Mouse (Mus musculus): ENCODE measurements around the gene Abcb8. TPM values are rescaled to one million over a fixed set of nuclear protein-coding genes. Genes with fewer than 3 reads are reported as not detected.

Gene Abcb8
- total RNA-seq, 2 experiments from 2014 or later, result 40.0 to 53.1 TPM

DNA sequence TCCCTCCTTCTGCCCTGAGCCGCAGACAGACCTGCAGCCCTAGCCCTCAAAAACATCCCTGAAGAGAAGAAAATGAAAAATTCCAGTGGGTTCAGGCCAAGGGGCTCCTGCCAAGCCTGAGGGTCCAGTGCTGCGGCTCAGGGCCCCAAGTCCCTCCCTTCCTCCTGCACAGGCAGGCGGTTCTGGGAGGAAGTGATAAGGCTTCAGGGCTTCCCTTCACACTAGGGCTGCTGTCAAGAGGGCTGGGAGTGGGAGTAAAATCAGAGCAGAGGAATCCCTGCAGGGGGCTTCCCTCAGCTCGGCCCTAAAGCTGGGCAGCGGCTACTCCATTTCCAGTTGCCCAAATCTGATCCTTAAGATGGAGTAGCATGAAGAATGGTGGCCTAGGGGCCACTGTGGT lies 27.9 kb upstream of the Abcb8 start:
- DNase-seq (ENCODE audit: low spot score in 2 of 2), result no peak

DNA sequence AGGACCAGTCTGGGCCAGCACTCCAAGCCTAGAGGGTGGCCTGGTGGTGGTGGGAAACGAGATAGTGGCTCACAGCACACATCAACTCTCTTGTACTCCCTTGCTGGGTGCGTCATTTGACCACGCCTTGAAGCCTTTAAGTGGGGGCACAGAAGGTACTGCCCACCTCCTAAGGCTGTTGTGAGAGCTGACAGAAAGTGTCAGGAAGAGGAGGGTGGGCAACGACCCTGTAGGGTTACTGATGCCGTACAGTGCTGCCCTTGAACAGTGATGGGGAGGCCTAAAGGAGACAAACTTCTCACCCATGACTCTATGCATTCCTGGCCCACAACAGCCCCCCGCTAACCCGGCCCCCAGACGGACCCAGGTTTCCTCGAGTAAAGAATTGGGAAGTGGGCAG lies 27.0 kb upstream of the Abcb8 start:
- no peak for DNase-seq (ENCODE audit: low spot score in 2 of 2)

DNA sequence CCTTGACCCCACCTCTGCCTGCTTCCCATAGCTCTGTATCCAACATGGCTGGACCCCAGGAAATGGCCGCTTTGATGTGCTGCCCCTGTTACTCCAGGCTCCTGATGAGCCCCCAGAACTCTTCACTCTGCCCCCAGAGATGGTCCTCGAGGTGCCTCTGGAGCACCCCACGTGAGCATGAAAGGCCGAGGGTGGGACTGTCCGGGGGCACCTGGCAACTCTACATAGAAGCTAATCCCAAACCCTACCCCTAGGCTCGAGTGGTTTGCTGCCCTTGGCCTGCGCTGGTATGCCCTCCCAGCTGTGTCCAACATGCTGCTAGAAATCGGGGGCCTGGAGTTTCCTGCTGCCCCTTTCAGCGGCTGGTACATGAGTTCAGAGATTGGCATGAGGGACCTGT lies 23.7 kb upstream of the Abcb8 start:
- DNase-seq (ENCODE audit: low spot score in 2 of 2), result no peak

DNA sequence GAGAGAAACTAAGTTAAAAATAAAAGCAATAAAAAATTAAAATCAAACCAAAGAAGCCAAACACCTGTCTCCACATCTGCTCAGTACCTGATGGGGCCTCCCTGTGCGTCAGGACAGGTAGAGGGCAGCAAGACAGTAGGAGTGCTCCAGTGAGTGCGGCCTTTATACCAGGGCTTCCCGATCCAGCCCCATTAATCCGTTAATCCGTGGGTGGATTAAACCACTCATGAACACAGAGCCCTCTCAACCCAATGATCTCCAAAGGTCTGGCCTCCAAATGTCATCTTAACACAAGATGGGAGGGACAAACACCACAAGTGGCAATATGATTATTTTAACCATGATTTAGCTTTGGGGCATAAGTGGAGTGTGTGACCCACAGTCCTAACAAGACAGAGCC lies 19.7 kb upstream of the Abcb8 start:
- no peak for DNase-seq (ENCODE audit: low spot score in 2 of 2)

DNA sequence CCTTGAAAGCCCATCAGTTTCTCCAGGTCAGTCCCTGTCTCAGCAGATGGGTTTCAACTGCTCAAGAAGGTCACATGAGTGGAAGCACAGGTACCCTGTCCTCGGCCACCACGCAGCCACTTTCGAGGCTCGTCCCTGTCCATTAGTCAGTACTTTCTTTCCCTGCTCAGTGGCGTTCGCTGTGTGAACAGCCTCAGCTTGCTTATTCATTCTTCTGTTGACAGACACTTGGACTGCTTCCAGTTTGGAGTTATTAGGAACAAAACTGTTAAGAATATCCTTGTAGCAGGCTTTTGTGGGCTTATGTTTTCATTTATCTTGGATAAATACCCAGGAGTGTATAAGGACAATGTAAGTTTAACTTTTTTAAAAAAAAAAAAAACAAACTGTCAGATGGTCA lies 19.2 kb upstream of the Abcb8 start:
- no peak for DNase-seq (ENCODE audit: low spot score in 2 of 2)

DNA sequence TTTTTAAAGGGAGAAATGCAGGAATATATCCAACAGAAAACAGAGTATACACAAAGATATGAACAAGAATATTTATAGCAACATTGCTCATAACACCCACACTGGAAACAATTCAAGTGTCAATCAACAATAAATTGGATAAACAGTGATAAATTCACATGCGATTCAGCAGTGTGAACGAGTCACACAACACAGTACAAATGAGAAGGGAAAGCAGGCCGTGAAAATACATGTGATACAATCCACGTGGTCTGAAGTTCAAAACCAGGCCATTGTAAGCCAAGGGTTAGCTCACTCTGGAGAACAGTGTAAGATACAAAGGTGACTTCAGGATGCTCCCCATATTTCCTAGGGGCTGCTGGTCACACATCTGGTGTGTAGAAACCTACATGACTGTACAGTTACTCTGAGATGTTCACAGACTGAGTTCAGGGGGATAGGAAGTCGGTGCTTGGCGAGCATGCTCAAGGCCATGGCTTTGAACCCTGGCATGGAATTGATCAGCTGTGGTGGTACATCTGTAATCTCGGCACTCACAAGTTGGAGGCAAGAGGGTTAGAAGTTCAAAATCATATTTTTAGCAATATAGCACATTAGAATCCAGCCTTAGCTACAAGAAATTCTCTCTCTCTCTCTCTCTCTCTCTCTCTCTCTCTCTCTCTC lies 18.7 kb upstream of the Abcb8 start:
- DNase-seq (ENCODE audit: low spot score in 2 of 2), result no peak

DNA sequence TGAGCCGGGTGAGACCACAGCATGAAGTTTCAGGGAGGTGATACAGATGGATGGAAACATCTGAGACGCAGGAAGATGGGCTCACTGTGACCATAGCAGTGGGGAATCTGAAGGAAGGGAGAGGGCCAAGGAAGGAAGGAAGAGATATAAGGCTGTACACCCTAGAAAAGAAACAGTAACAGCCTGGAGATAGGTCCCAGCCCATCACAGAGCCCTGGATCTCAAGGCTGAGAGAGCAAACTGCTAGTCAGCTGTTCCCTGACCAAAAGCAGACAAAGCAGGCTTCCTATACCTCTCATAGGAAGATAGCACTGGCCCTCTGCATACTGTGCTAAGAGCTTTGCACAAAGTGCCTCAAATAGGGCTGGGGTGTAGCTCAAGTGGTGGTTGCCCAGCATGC lies 14.8 kb upstream of the Abcb8 start:
- DNase-seq (ENCODE audit: low spot score in 2 of 2), result no peak

DNA sequence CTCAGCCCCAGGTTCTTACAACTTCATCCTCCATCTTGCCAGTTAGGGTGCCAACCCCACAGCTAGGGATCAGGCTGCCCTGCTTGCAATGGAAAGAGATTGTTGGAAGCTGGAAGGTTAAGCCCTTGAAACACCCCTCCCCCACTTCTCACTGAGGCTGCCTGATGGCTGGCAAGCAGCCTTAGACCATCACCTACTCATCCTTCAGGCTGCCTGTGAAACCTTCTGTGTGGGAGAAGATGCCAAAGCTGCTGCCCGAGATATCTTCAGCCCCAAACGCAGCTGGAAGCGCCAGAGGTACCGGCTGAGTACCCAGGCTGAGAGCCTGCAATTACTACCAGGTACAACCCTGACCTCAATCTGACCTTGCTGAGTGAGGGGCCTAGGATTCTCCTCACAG lies 14.0 kb upstream of the Abcb8 start:
- no peak for DNase-seq (ENCODE audit: low spot score in 2 of 2)

DNA sequence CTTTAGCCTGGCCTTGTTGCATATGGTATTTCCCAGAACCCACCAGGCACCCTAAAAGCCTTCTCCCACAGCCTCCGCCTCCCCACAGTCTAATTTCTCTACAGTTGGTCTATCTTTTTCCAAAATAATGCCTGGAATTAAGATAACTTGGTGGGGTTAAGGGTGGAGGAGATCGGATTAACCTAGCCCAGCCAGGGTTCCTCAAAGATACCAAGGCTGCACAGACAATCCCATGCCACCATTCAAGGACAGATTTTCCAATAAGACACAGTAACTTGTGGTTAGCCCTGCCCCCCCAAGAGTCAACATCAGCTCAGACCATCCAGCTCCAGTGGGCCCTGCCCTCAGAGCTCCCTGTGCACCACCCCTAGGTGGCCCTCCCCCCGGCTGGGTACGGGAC lies 13.0 kb upstream of the Abcb8 start:
- no peak for DNase-seq (ENCODE audit: low spot score in 2 of 2)

DNA sequence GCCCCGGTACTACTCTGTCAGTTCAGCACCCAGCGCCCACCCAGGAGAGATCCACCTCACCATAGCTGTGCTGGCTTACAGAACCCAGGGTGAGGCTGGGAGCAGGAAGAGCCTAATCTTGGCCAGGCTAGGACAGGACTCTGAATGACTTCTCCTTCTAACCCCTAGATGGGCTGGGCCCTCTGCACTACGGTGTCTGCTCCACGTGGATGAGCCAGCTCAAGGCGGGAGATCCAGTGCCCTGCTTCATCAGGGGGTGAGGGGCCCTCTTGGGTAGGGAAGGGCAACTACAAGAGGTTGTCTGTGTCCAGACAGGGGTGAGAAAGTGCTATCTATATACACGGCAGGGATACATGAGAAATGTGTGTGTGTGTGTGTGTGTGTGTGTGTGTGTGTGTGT lies 12.0 kb upstream of the Abcb8 start:
- DNase-seq (ENCODE audit: low spot score in 2 of 2), result no peak

DNA sequence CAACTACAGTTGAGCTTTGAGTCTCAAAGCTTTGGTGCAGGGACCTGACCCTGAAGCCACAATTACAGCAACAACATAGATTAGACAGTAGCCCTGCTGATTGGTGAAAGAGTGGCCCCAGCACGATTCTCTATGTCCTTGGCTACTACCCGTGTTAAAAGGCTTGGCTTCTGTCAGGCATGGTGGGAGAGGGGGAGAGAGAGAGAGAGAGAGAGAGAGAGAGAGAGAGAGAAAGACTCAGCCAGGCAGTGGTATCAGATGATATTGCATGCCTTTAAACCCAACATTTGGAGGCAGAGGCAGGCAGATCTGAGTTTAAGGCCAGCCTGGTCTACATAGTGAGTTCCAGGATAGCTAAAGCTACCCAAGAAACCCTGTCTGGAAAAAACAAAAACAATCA lies 11.5 kb upstream of the Abcb8 start:
- no peak for DNase-seq (ENCODE audit: low spot score in 2 of 2)

DNA sequence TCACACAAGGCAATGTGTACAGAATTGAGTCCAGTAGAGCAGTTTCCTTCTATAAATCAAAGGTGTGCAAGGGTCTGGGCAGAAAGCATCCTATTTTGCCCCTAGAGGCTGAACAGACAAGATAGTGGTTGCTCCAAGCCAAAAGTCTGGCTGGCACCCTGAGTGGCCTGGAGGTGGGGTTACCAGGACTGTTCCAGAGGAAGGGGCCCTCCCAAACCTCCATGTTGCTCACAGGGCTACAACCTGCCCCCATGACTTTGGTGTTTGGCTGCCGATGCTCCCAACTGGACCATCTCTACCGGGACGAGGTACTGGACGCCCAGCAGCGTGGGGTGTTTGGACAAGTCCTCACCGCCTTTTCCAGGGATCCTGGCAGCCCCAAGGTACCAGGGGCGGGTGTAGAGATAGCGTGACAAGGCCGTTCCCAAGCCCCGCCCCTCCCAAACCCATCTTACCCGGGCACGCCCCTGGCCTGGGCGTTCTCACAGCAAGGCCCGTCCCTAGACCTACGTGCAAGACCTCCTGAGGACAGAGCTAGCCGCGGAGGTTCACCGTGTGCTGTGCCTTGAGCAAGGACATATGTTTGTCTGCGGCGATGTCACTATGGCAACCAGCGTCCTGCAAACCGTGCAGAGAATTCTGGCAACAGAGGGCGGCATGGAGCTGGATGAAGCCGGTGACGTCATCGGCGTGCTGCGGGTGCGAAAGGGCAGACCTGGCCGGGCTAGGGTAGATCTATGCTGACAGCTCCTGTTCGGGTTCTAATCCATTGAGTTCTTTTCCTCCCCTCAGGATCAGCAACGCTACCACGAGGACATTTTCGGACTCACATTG lies 10.2 kb upstream of the Abcb8 start:
- DNase-seq (ENCODE audit: low spot score in 2 of 2), result peak; percentile 89 to 90

DNA sequence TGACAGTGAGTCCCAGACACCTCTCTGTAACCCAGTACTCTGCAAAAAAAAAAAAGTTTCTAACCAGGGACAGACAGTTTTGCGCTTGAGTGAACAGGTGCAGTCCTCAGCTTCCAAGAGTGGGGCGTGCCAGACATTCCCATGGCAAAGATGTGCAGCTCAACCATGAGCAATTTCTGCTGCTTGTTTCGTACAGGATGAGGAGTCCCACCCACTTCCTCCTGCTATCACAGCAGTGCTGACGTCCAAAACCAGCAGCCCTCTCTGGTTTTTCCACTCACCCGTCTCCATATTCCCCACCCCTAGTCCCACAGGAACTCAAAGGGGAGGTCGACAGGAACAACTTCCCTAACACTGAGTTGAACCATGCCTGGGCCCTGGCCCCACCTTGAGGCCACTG lies 9.1 kb upstream of the Abcb8 start:
- peak in 1 of 2 experiments; percentile 33 for DNase-seq (ENCODE audit: low spot score in 2 of 2)

DNA sequence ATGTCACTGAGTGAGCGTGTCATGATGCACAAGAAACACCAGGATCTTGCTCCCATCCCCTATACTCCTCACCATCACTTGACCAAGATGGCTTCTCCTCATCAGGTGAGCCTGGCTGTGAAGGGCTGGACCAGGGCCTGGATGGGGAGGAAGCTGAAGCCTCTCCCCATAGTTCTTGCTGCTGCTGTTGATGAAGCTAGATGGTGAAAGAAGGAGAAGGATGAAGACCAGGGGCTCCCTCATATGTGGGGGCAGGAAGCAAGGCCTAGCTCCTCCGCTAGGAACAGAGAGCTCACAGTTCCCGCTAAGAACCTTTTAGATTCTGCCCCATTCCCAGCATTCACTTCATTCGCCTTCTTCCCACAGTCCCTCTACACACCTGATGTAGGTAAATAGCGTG lies 8.1 kb upstream of the Abcb8 start:
- no peak for DNase-seq (ENCODE audit: low spot score in 2 of 2)

DNA sequence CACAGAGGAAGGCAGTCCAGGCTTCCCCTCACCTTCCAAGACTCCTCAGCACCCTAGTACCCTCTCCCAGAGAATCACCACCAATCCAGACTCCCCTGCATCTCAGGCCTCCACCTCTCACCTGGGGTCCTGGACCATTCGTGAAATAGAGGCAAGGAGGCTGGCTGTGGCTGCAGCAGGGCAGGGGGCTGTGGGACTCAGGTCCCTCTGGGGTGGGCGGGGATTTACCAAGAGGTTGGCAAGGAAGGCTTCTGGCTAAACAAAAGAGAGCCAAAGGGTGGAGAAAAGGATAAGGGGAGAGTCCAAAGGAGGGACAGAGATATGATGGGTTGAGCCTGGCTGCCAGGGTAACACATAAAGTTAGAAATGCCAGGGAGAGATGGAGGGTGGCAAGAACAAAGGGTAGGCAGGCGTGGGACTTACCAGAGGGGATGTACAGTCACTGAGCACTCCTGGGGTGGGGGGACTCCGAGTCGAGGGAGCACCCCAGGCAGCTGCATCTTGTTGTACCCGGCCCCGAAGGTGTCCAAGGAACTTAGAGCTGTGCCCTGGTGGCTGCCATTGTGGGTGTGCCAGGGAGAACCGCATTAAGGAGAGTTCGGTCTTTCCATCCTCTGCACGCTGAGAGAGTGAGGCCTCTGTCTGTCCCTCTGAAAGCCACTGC lies 7.4 kb upstream of the Abcb8 start:
- DNase-seq (ENCODE audit: low spot score in 2 of 2), result no peak

DNA sequence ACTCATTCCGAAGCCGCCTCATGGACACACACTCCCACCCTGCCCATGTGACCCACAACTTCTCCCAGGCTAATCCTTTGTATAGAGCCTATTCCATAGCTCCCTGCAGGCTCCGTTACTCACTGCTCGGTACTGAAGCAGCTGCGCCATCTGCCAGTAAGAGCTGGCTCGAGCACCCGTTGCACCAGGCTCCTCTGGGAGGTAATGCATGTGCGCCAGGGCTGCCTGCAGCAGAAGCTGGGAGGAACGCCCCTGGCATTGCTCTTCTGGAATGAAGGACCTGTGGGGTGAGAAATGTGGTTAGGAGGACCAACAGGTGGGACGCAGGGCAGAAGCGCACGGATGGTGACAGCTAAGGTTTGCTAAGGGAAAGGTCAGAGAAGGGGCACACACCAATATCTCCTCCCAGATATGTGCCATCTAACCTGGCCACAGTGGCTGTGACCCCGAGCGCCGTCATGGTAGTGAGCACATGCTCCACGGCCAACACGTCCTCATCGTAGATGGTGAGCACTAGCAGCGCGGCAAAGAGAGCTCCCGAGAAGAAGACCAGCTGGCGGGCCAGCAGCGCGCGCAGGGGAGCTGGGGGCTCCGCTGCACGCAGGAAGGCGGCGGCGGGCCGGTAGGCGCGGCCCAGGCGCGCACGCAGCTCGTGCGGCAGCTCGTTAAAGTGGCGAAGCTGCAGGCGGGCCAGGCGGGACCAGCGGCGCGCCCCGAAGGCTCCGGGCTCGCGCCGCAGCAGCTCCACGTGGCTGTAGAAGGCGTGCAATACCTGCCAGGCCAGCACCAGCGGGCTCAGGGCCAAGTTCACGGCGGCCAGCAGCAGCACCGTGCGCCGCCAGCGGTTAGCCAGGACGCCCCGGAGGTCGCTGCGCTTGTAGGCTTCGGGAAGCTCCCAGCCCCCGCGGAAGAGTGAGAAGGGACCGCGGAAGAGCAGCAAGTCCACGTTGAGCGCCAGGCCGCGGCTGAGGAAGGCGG lies 5.9 kb upstream of the Abcb8 start:
- DNase-seq (ENCODE audit: low spot score in 2 of 2), result peak; percentile 41 to 60

DNA sequence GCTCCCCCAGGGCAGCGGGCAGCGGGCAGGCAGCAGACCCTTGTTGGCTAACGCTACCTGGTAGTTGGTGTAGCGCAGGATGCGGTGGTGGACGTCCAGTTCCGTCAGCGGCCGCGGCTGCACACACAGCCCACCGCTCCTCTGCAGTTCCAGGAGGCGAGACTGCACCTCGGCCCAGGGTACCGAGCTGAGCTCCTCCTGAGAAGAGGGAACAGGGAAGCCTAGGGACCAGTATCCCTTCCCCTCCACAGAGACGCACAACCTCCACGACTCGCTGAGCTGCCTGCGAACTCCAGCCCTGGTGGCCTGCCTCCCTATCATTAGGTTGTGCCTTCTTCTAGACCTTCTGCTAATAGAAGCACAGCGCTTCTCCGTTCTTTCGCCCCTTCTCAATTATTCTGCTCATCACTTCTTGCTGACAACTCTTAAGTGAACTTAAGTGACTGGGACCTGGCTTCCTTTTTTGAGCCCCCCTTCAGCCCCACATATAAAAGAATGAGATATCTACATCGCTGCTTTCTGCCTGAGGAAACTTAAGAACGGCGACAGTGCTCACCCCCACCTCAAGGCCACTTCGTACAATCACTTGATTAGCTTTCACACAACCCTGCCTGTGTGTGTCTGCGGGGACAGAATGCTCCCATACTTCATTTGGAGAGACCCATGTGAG lies 5.1 kb upstream of the Abcb8 start:
- no peak for DNase-seq (ENCODE audit: low spot score in 2 of 2)

DNA sequence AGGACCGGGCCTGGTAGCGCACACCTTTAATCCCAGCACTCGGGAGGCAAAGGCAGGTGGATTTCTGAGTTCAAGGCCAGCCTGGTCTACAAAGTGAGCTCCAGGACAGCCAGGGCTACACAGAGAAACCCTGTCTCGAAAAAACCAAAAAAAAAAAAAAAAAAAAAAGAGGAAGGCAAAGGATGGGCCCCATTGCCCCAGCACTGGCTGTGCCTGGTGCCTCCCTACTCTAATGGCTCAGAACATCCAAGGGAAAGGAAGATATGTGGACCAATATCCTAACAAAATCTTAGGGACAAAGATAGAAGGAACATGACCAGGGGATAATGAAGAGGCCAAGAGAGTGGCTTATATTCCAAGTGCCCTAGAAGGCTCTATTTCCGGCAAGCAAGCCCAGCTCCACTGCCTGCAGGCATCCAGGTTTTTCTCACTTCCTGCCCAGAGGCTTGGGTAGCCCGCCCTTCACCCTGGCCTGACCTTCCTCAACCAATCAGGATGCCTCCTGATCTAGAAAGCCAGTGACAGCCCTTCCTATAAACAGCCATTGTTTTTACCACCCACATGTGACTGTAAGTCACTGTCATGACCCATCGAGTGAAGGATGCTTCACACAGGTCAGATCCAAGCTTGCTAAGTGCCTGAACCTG lies 4.3 kb upstream of the Abcb8 start:
- DNase-seq (ENCODE audit: low spot score in 2 of 2), result no peak

DNA sequence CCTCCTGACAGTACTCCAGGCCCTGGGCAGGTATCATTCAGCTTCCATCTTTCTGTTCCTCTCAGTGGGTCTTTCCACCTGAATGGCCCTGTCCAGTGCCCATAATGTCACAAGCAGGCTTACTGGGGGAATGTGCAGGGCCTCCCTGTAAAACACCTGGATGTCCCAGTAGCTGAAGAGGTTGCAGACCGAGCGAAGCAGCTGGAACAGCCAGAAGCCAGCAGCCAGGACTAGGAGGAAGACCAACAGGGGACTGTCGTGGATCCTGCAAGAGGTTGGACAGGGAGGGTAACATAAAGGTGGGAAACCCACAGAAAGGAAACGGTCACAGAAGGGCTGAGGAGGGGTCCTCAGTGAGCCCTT lies 3.8 kb upstream of the Abcb8 start:
- DNase-seq (ENCODE audit: low spot score in 2 of 2), result no peak

DNA sequence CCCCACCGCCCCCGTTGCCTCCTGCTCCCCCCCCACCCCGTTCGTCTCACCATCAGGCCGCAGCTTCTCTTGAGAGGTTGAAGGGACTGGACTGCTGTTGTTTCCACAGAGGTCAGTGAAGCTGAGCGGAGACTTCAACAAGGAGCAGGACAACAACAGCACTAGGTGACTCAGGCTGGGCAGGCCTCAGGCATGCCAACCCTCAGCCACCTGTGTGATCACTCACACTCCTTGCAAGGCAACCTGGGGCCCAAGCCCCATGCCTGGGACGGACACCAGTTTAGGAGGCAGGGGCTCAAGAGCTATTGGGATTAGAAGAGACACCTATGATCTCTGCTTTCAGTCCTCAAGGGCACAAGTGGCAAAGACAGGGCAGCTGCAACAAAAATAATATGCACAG lies 1.6 kb upstream of the Abcb8 start, which contains the start of gene Atg9b:
Gene Atg9b (minus strand): TSS at position 280 of the 400 bp plus-strand sequence.
- no peak for DNase-seq (ENCODE audit: low spot score in 2 of 2)
